Mouse (Mus musculus) MEL (cell line): ENCODE results near the gene Egf. TPM values are rescaled to one million over a fixed set of nuclear protein-coding genes. Genes with fewer than 3 reads are reported as not detected.

Experiments used
- DNase-seq: peaks from one replicate; pipeline ENCODE4 v3.0.0; 2011; ENCODE audit warnings: low read depth, low spot score
- H3K27ac ChIP-seq: 2 replicates; pipeline ENCODE4 v1.5.1; 2012; ENCODE audit warnings: low read depth, mild to moderate bottlenecking, control low read depth, low read length, moderate library complexity; ENCODE audit not compliant: control insufficient read depth
- H3K27me3 ChIP-seq, 2 experiments: fragments of 150-350 bp in 1 of 2; sonication (generic) in 1 of 2; 2 replicates each; pipeline ENCODE4 v1.6.1; 2012; ENCODE audit warnings: low read length in 2 of 2, mild to moderate bottlenecking in 2 of 2, improper control_type of control experiment in 1 of 2, moderate library complexity in 1 of 2; ENCODE audit not compliant: insufficient read depth in 2 of 2, control insufficient read depth in 1 of 2
- H3K36me3 ChIP-seq, 2 experiments: 2 replicates each; pipeline ENCODE4 v1.6.1; 2012 to 2014; ENCODE audit warnings: low read length in 2 of 2, improper control_type of control experiment in 1 of 2, inconsistent platforms in 1 of 2, mild to moderate bottlenecking in 1 of 2; ENCODE audit not compliant: insufficient read depth in 2 of 2, control insufficient read depth in 1 of 2
- H3K4me1 ChIP-seq, 2 experiments: fragments of 150-350 bp in 1 of 2; sonication (generic) in 1 of 2; 2 replicates each; pipeline ENCODE4 v1.6.1; 2012; ENCODE audit warnings: low read length in 2 of 2, improper control_type of control experiment in 1 of 2, mild to moderate bottlenecking in 1 of 2; ENCODE audit not compliant: insufficient read depth in 2 of 2, control insufficient read depth in 1 of 2
- H3K4me3 ChIP-seq, 2 experiments: fragments of 150-350 bp in 1 of 2; sonication (generic) in 1 of 2; 2 replicates each; pipeline ENCODE4 v1.5.1; 2012; ENCODE audit warnings: low read depth in 2 of 2, low read length in 2 of 2, mild to moderate bottlenecking in 2 of 2, moderate library complexity in 2 of 2, control low read depth in 1 of 2, improper control_type of control experiment in 1 of 2; ENCODE audit not compliant: control insufficient read depth in 1 of 2, insufficient read depth in 1 of 2
- H3K79me2 ChIP-seq: 2 replicates; pipeline ENCODE4 v1.6.1; 2012; ENCODE audit warnings: mild to moderate bottlenecking, low read length, moderate library complexity; ENCODE audit not compliant: control insufficient read depth, poor library complexity, insufficient read depth
- H3K9ac ChIP-seq: 2 replicates; pipeline ENCODE4 v1.6.1; 2012; ENCODE audit warnings: low read depth, mild to moderate bottlenecking, control low read depth, low read length, moderate library complexity; ENCODE audit not compliant: control insufficient read depth, poor library complexity, severe bottlenecking
- H3K9me3 ChIP-seq: fragments of 150-350 bp; sonication (generic); replicated peaks from 2 replicates; pipeline ENCODE4 v1.6.1; 2012; ENCODE audit warnings: mild to moderate bottlenecking, low read length, improper control_type of control experiment, moderate library complexity; ENCODE audit not compliant: insufficient read depth
- CHD2 ChIP-seq: IDR thresholded peaks from 2 replicates; pipeline ENCODE4 v1.6.1; 2011; ENCODE audit warnings: low read length, improper control_type of control experiment
- CTCF ChIP-seq, 3 experiments: IDR thresholded peaks in 2 of 3; conservative IDR thresholded peaks in 1 of 3; 2 replicates each; pipeline ENCODE4 v1.5.1; 2011 to 2012; ENCODE audit warnings: low read length in 3 of 3, low read depth in 2 of 3, mild to moderate bottlenecking in 2 of 3, improper control_type of control experiment in 1 of 3, inconsistent platforms in 1 of 3, mixed read lengths in 1 of 3, moderate library complexity in 1 of 3; ENCODE audit not compliant: control insufficient read depth in 1 of 3, insufficient read depth in 1 of 3, poor library complexity in 1 of 3, severe bottlenecking in 1 of 3
- ELF1 ChIP-seq: IDR thresholded peaks from 2 replicates; pipeline ENCODE4 v1.6.1; 2014; ENCODE audit warnings: low read depth, mild to moderate bottlenecking, inconsistent platforms, low read length, improper control_type of control experiment, moderate library complexity
- GABPA ChIP-seq: IDR thresholded peaks from 2 replicates; pipeline ENCODE4 v1.6.1; 2012; ENCODE audit warnings: low read depth, mild to moderate bottlenecking, inconsistent platforms, low read length, improper control_type of control experiment, moderate library complexity
- GATA1 ChIP-seq: IDR thresholded peaks from 2 replicates; pipeline ENCODE4 v1.6.1; 2011; ENCODE audit warnings: low read depth, low read length, improper control_type of control experiment
- HCFC1 ChIP-seq: IDR thresholded peaks from 2 replicates; pipeline ENCODE4 v1.6.1; 2012; ENCODE audit warnings: low read depth, mild to moderate bottlenecking, inconsistent platforms, low read length, improper control_type of control experiment, moderate library complexity
- KAT2A ChIP-seq: conservative IDR thresholded peaks from 2 replicates; pipeline ENCODE4 v1.6.1; 2012; ENCODE audit warnings: low read depth, low read length, improper control_type of control experiment, inconsistent platforms
- MAX ChIP-seq: IDR thresholded peaks from 2 replicates; pipeline ENCODE4 v1.6.1; 2011; ENCODE audit warnings: low read length, improper control_type of control experiment
- MAZ ChIP-seq: IDR thresholded peaks from 2 replicates; pipeline ENCODE4 v1.6.1; 2012; ENCODE audit warnings: low read depth, mild to moderate bottlenecking, inconsistent platforms, low read length, improper control_type of control experiment
- MEF2A ChIP-seq: IDR thresholded peaks from 2 replicates; pipeline ENCODE4 v1.6.1; 2014; ENCODE audit warnings: low read depth, mild to moderate bottlenecking, inconsistent platforms, low read length, improper control_type of control experiment; ENCODE audit not compliant: poor library complexity, insufficient replicate concordance, severe bottlenecking; ENCODE audit errors: extremely low read depth
- MXI1 ChIP-seq: IDR thresholded peaks from 2 replicates; pipeline ENCODE4 v1.6.1; 2011; ENCODE audit warnings: mild to moderate bottlenecking, low read depth, low read length, improper control_type of control experiment
- MYC ChIP-seq: IDR thresholded peaks from 2 replicates; pipeline ENCODE4 v1.6.1; 2011; ENCODE audit warnings: low read depth, mild to moderate bottlenecking, low read length, improper control_type of control experiment, moderate library complexity
- NELFE ChIP-seq: IDR thresholded peaks from 2 replicates; pipeline ENCODE4 v1.6.1; 2011; ENCODE audit warnings: low read depth, low read length, improper control_type of control experiment
- NRF1 ChIP-seq: IDR thresholded peaks from 2 replicates; pipeline ENCODE4 v1.6.1; 2014; ENCODE audit warnings: low read depth, mild to moderate bottlenecking, inconsistent platforms, low read length, improper control_type of control experiment, moderate library complexity; ENCODE audit not compliant: poor library complexity, insufficient read depth, severe bottlenecking
- POLR2A ChIP-seq, 2 experiments: IDR thresholded peaks; 2 replicates each; pipeline ENCODE4 v1.6.1; 2011 to 2012; ENCODE audit warnings: low read length in 2 of 2, mild to moderate bottlenecking in 2 of 2, control low read depth in 1 of 2, improper control_type of control experiment in 1 of 2, low read depth in 1 of 2, moderate library complexity in 1 of 2; ENCODE audit not compliant: control insufficient read depth in 1 of 2, insufficient read depth in 1 of 2, poor library complexity in 1 of 2
- POLR2AphosphoS2 ChIP-seq: IDR thresholded peaks from 2 replicates; pipeline ENCODE4 v1.6.1; 2011; ENCODE audit warnings: low read length, improper control_type of control experiment
- SIN3A ChIP-seq: IDR thresholded peaks from 2 replicates; pipeline ENCODE4 v1.6.1; 2012; ENCODE audit warnings: low read length, improper control_type of control experiment, inconsistent platforms
- TBP ChIP-seq: IDR thresholded peaks from 2 replicates; pipeline ENCODE4 v1.8.0; 2011; ENCODE audit warnings: low read depth, low read length, improper control_type of control experiment
- TCF12 ChIP-seq: IDR thresholded peaks from 2 replicates; pipeline ENCODE4 v1.6.1; 2014; ENCODE audit warnings: low read depth, mild to moderate bottlenecking, inconsistent platforms, low read length, improper control_type of control experiment, moderate library complexity
- UBTF ChIP-seq: IDR thresholded peaks from 2 replicates; pipeline ENCODE4 v1.6.1; 2012; ENCODE audit warnings: low read depth, mild to moderate bottlenecking, inconsistent platforms, low read length, improper control_type of control experiment, moderate library complexity, borderline replicate concordance; ENCODE audit not compliant: insufficient read depth
- ZMIZ1 ChIP-seq: IDR thresholded peaks from 2 replicates; pipeline ENCODE4 v1.6.1; 2012; ENCODE audit warnings: low read depth, mild to moderate bottlenecking, inconsistent platforms, low read length, improper control_type of control experiment, moderate library complexity
- polyA plus RNA-seq, 2 experiments: library from polyadenylated mRNA; stranded (reverse) in 1 of 2; unstranded in 1 of 2; fragments of >175 nt in 1 of 2; fragments of >200 nt in 1 of 2; gene quantifications; 2 replicates each; pipeline versions ENCODE4 v1.2.1 to v1.2.4; 2012; ENCODE audit warnings: low replicate concordance in 2 of 2, low read depth in 1 of 2; ENCODE audit not compliant: insufficient read length in 2 of 2, insufficient read depth in 1 of 2, missing spikeins in 1 of 2
- total RNA-seq: library from RNA; depleted of rRNA; stranded (reverse); fragments of 300-350 nt; gene quantifications from 2 replicates; pipeline ENCODE4 v1.2.3, GENCODE M21; 2012

Gene Egf
- total and polyA plus RNA-seq, 3 experiments = 1.5 to 3.1 TPM; not detected in 1

DNA sequence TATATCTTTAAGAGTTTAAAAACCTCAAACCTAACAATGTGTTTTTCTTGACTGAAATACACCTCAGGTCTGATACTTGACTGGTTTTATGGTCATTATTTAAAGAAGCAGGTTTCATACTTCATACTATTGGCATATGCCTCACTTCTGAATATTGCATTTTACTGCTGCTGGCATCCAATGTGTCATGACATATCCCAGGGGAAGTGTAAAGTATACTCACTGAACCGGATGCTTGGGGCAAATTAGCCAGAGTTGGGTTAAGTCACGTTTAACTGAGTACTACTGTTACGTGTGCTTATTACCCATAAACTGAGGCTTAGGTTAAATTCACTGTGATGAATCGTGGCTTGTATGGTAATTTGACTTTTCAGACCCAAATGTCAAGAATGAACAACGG lies 29.5 kb downstream of the Egf start:
- Histone ChIP-seq H3K27ac (peak overlapping the region; percentile 61), H3K9me3 (no peaks in the 10 kb centered on the region), H3K9ac (peak overlapping the region; percentile 61), H3K27me3 (no peaks in the 10 kb centered on the region), H3K36me3 (peaks cover 0 to 11% of the 10 kb centered on the region in 2 experiments; a peak in 2 of 4 replicates), H3K4me1 (peaks cover 6 to 20% of the 10 kb centered on the region in 2 experiments), H3K79me2 (no peaks in the 10 kb centered on the region; the same call in 1 of the 2 replicates), H3K4me3 (peak overlapping the region; percentile 36 to 52)
- TF ChIP-seq POLR2AphosphoS2 (no peak), ZMIZ1 (no peak), ELF1 (no peak), GATA1 (peak; percentile 35; the same call in 1 of the 2 replicates), TCF12 (no peak), MEF2A (no peak), POLR2A (IDR thresholded peaks at IDR 0.05; ENCODE audit: control insufficient read depth in 1 of 2, insufficient read depth in 1 of 2, low read depth in 1 of 2, low read length in 2 of 2, poor library complexity in 1 of 2) (no peak), MAX (no peak), NRF1 (no peak)
- DNase-seq = no peak

DNA sequence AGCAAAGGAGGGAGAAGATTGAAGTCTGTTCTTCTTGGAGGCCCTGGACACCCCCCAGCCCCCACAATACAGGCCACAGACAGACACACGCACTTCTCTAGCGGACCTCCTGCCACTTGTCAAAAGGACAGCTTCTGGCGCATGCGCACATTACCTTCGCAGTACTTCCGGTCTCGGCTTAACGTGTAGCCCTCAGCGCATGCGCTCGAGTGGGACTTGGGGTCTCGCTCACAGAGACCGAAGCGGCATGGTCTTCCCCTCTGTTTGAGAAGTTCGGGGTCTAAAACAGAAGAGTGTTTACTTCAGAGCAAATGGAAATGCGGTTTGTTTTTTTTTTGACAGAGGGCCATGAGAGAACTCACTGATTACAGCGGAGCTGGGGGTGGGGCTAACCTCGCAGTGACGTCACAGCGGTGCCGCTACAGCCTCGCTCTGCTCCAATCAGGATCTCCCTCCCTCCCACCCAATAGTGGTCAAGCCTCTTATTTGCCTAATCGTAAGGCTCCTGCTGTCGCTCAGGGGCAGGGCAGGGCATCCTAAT lies 30.1 kb downstream of the Egf start:
- Histone ChIP-seq H3K27ac (peak overlapping the region; percentile 88), H3K9ac (peak overlapping the region; percentile 81), H3K9me3 (no peaks in the 10 kb centered on the region), H3K79me2 (no peaks in the 10 kb centered on the region; the same call in 1 of the 2 replicates), H3K27me3 (no peaks in the 10 kb centered on the region), H3K4me1 (peaks cover 2 to 16% of the 10 kb centered on the region in 2 experiments), H3K4me3 (peak overlapping the region; percentile 81 to 93), H3K36me3 (peaks cover 0 to 10% of the 10 kb centered on the region in 2 experiments; a peak in 2 of 4 replicates)
- peak; percentile 97 for DNase-seq
- TF ChIP-seq HCFC1 = peak; percentile 77
- peak; percentile 77 for TF ChIP-seq MAX
- peak; percentile 96 for TF ChIP-seq ELF1
- peak; percentile 72 for TF ChIP-seq ZMIZ1
- no peak for TF ChIP-seq GABPA
- TF ChIP-seq POLR2A (IDR thresholded peaks at IDR 0.05; ENCODE audit: control insufficient read depth in 1 of 2, insufficient read depth in 1 of 2, low read depth in 1 of 2, low read length in 2 of 2, poor library complexity in 1 of 2) = peak; percentile 36 to 93; a peak in 3 of 4 replicates
- peak; percentile 82 for TF ChIP-seq TBP
- no peak for TF ChIP-seq CHD2
- TF ChIP-seq MYC = peak; percentile 71; the same call in 1 of the 2 replicates
- no peak for TF ChIP-seq UBTF
- TF ChIP-seq NELFE = peak; percentile 89
- TF ChIP-seq KAT2A = 0 out of 2 replicates have a peak, but pooled peaks have one; percentile 41
- TF ChIP-seq MAZ = peak; percentile 54; the same call in 1 of the 2 replicates
- TF ChIP-seq POLR2AphosphoS2 = peak; percentile 90
- no peak for TF ChIP-seq CTCF (IDR thresholded peaks at IDR 0.05 in 2 of 3, conservative IDR thresholded peaks at IDR 0.05 in 1 of 3; ENCODE audit: control insufficient read depth in 1 of 3, insufficient read depth in 1 of 3, low read depth in 2 of 3, low read length in 3 of 3, poor library complexity in 1 of 3, severe bottlenecking in 1 of 3)
- peak; percentile 93 for TF ChIP-seq MXI1
- peak; percentile 99 for TF ChIP-seq NRF1
- peak; percentile 86 for TF ChIP-seq SIN3A
